Mouse (Mus musculus): ENCODE results near the gene Suds3. TPM values are rescaled to one million over a fixed set of nuclear protein-coding genes. Genes with fewer than 3 reads are reported as not detected.

Suds3 gene
- total RNA-seq, 2 experiments from 2014 or later, result 112 to 130 TPM

DNA sequence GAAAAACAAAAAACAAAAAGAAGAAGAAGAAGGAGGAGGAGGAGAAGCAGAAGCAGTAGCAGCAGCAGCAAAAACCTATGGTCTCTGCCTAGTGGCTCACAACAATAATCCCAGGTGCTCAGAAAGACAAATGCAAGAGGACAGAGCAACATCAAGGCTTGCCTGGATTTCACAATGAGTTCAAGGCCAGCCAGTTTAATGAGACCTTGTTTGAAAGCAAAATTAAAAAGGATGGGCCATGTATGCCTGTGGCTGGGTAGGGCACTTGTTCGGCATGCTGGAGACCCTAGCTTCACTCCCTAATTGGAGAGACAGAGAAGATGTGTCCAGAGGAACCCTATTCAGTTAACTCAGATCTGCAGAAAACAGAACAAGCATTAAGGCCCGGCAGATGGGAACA lies 1.3 kb upstream of the Suds3 start:
- H3K4me3 ChIP-seq, result no peak overlapping the region
- no peak for DNase-seq (ENCODE audit: low spot score in 2 of 2)
- H3K27ac ChIP-seq, result peak overlapping the region; percentile 61
- no peak for TF ChIP-seq CTCF (conservative IDR thresholded peaks at IDR 0.05)

- no peak for DNase-seq (ENCODE audit: low spot score in 2 of 2)
- Histone ChIP-seq H3K4me3 (no peak overlapping the region), H3K27ac (peak overlapping the region; percentile 100; the same call in 1 of the 2 replicates)
- no peak for TF ChIP-seq CTCF (conservative IDR thresholded peaks at IDR 0.05)
These were observed 747 bp upstream of the Suds3 start for GRCm38 (mm10) chr5:117116660-117117059.

GRCm38 (mm10) chr5:117115193-117115767 lies 633 bp downstream of the Suds3 start:
- DNase-seq (ENCODE audit: low spot score in 2 of 2), result peak in 1 of 2 experiments; percentile 37
- Histone ChIP-seq H3K4me3 (peak overlapping the region; percentile 95), H3K27ac (peak overlapping the region; percentile 100)
- no peak for TF ChIP-seq CTCF (conservative IDR thresholded peaks at IDR 0.05)

- DNase-seq (ENCODE audit: low spot score in 2 of 2), result no peak
- peak overlapping the region; percentile 100 for H3K27ac ChIP-seq
- peak overlapping the region; percentile 95 for H3K4me3 ChIP-seq
- TF ChIP-seq CTCF (conservative IDR thresholded peaks at IDR 0.05), result peak; percentile 83
These were observed 1.2 kb downstream of the Suds3 start for GRCm38 (mm10) chr5:117114581-117115192.

- no peak for DNase-seq (ENCODE audit: low spot score in 2 of 2)
- Histone ChIP-seq H3K27ac (no peak overlapping the region), H3K4me3 (no peak overlapping the region)
- peak; percentile 66 for TF ChIP-seq CTCF (conservative IDR thresholded peaks at IDR 0.05)
These were observed 2.6 kb downstream of the Suds3 start for GRCm38 (mm10) chr5:117113330-117113729.

DNA sequence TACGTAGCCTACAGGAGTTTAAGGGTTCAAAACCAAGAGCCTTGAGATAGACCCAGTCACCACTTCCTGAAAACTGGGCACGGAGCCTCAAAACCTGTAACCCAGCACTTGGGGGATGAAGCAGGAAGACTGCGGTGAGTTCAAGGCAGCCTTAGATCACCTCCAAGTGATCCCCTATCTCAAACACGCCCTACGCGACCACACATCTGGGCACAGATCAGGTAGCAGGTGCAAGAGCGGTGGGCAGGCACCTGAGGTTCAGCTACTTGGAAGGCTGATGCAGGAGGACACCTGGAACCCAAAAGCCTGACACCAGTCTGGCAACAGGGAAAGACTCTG lies 4.2 kb downstream of the Suds3 start:
- TF ChIP-seq CTCF (conservative IDR thresholded peaks at IDR 0.05), result no peak
- H3K27ac ChIP-seq, result no peak overlapping the region
- H3K4me3 ChIP-seq, result no peak overlapping the region
- DNase-seq (ENCODE audit: low spot score in 2 of 2), result no peak

GRCm38 (mm10) chr5:117111064-117111773 lies 4.7 kb downstream of the Suds3 start:
- Histone ChIP-seq H3K27ac (no peak overlapping the region), H3K4me3 (no peak overlapping the region)
- TF ChIP-seq CTCF (conservative IDR thresholded peaks at IDR 0.05), result peak; percentile 57
- no peak for DNase-seq (ENCODE audit: low spot score in 2 of 2)

GRCm38 (mm10) chr5:117109522-117109921 lies 6.4 kb downstream of the Suds3 start:
- H3K4me3 ChIP-seq, result no peak overlapping the region
- no peak for DNase-seq (ENCODE audit: low spot score in 2 of 2)
- TF ChIP-seq CTCF (conservative IDR thresholded peaks at IDR 0.05), result peak; percentile 72
- H3K27ac ChIP-seq, result no peak overlapping the region

GRCm38 (mm10) chr5:117108731-117109130 lies 7.2 kb downstream of the Suds3 start:
- TF ChIP-seq CTCF (conservative IDR thresholded peaks at IDR 0.05), result no peak

DNA sequence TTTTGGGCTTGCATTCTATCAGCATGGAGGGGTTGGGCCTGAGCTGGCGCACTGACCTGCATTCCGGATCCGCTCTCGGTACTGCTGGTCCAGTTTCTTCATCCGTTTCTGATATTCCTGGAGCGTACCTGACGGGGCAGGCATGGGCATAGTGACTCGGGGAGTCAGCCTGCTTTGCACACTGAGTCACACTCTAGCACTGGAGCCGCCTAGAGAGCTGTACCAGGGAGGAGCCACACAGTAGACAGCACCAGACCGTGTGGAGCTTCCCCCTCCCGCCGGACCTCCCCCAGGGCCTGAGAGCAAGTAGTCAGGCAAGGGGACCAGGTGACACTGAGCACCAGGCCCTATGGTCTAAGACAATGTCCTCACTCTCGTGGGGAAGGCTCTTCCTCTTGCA lies 7.6 kb downstream of the Suds3 start:
- DNase-seq (ENCODE audit: low spot score in 2 of 2), result no peak
- Histone ChIP-seq H3K4me3 (no peak overlapping the region), H3K27ac (no peak overlapping the region)
- TF ChIP-seq CTCF (conservative IDR thresholded peaks at IDR 0.05), result no peak

More at GRCm38 (mm10) chr5:117108731-117109130, 7.2 kb downstream of the Suds3 start:
- no peak for DNase-seq (ENCODE audit: low spot score in 2 of 2)
- H3K27ac ChIP-seq, result no peak overlapping the region
- H3K4me3 ChIP-seq, result no peak overlapping the region

GRCm38 (mm10) chr5:117105761-117106160 lies 10.2 kb downstream of the Suds3 start:
- no peak for TF ChIP-seq CTCF (conservative IDR thresholded peaks at IDR 0.05)
- Histone ChIP-seq H3K4me3 (no peak overlapping the region), H3K27ac (no peak overlapping the region)
- no peak for DNase-seq (ENCODE audit: low spot score in 2 of 2)

DNA sequence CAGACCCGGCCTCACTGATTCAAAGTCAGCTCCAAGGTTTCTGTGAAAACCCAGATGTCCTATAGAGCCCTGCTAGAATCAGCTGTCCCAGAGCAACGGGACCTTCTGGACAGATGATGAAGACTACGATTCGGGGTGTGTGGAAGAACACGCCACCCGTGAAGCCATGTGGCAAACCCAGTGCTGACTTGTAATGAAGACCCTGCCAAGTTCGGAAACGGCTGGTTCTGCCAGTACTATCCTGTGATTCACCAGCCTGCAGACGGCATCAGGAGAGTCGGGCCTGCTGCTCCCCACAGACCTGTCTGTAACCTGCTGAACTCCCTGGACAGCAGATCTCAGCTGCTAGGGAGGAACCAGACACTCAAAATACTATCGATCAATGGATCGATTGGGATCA lies 11.6 kb downstream of the Suds3 start:
- peak in 1 of 2 experiments; percentile 50 for DNase-seq (ENCODE audit: low spot score in 2 of 2)
- TF ChIP-seq CTCF (conservative IDR thresholded peaks at IDR 0.05), result no peak
- peak overlapping the region; percentile 48; the same call in 1 of the 2 replicates for H3K27ac ChIP-seq
- no peak overlapping the region for H3K4me3 ChIP-seq

DNA sequence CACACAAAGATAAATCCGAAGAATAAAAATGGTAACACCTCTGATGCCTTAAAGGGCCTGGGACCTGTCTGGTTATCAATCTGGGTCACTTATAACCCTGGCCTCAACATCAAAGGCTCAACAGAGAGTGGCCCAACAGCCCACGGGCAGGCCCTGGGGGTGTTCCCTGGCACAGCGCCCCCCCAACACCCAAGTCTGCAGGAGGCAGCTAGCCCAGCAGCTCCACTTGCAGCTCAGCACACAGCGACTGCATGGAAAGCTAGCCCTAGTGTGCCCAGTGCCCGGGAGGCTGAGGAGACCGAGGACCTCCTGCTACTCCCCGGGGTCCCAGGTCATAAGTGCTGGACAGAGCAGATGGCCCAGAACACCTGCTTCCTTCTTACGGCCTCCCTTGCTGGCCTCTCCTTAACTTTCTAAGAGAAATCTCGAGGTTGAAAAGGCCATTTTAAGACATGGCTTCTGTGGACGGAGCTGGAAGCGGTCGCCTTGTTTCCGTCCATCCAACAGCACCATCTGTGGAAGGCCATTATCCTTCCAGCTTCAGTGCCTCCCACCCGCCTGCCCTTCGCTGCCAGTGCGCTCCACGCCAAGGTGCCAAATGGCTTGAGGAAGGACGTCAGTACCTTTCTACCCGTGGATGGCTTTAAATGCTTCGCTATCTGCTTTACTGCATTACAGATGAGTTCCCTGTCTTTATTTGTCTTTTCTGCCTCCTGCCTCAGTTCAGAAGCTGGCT lies 12.6 kb downstream of the Suds3 start:
- Histone ChIP-seq H3K4me3 (no peak overlapping the region), H3K27ac (0 out of 2 replicates have a peak overlapping the region, but pooled peaks have one; percentile 7)
- DNase-seq (ENCODE audit: low spot score in 2 of 2), result no peak
- TF ChIP-seq CTCF (conservative IDR thresholded peaks at IDR 0.05), result no peak

Measured in layer of hippocampus, adult 2 months (tissue).